ENCODE assay signal across 14 mouse cellular contexts in the genomic region with DNA sequence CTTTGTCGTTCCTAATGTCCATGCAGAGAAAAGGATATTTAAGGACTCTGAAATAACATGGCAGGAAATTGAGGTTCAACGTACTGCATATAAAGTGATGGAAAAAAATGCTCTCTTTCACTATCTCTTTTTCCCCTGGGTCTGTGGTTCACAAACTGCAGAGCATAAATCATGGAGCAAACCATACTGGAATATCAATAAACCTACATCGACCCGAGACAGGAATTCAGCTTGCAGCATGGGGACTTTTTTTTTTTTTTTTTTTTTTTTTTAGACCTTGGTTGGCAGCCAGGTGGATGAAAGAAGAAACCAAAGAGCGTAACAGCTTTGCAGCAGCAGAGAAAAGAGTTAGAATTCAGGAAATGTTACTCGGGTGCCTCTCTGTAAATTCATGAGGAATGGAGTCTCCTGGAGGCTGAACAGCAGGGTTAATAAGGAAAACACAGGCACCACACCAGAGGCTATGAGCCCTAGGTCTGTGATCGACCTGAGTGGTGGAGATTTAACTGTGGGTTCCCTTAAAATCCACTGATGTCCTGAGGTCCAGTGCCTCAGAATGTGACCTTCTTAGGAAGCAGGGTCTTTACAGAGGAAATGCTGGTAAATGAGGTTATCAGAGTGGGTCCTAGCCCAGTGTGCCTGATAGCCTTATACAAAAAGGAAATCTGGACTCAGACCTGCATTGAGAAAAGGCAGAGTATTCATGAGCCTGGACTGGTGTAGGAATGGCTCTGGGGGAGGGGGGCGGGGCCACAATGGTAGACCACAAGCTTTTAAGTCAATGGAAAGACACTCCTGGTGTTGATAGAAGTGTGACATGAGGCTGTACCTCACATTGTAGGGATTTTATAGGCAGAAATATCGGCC.
DNase-seq lines count a peak whose midpoint lies in the region; ATAC-seq and TF ChIP-seq lines count a peak whose summit lies in the region.
"Had no signal": no experiment of that assay in that cellular context is flagged by ENCODE, and none has a peak within 500 bp of the region (broad histone marks: within the 10 kb centered on the region; RNA-seq: fewer than 3 reads in every experiment).

No protein-coding gene starts in this region.

- H3K36me3 ChIP-seq in hindbrain, embryonic 13.5 days = no peaks in the 10 kb centered on the region
- no peaks in the 10 kb centered on the region for H3K36me3 ChIP-seq in hindbrain, embryonic 10.5 days
- no peaks in the 10 kb centered on the region for H3K36me3 ChIP-seq in midbrain, embryonic 11.5 days (ENCODE audit: control insufficient read depth, insufficient read depth, low read length)
- no peaks in the 10 kb centered on the region for H3K36me3 ChIP-seq in midbrain, embryonic 10.5 days
- H3K36me3 ChIP-seq in hindbrain, postnatal 0 days (ENCODE audit: insufficient read depth, low read length) = no peaks in the 10 kb centered on the region
- H3K36me3 ChIP-seq: midbrain, embryonic 12.5 days had no signal

- ATAC-seq in hindbrain, embryonic 13.5 days (ENCODE audit: low FRiP score) = peak; percentile 36; the same call in 1 of the 2 replicates
- ATAC-seq in midbrain, embryonic 11.5 days (ENCODE audit: low FRiP score) = no peak
- no peak for ATAC-seq in hindbrain, postnatal 0 days
- ATAC-seq: lung, postnatal 0 days had no signal

- peaks cover 5% of the 10 kb centered on the region for H3K4me1 ChIP-seq in hindbrain, embryonic 13.5 days (replicated peaks)
- no peaks in the 10 kb centered on the region for H3K4me1 ChIP-seq in hindbrain, embryonic 10.5 days (replicated peaks)
- H3K4me1 ChIP-seq in midbrain, embryonic 11.5 days (ENCODE audit: control insufficient read depth, insufficient read depth, low read length) = no peaks in the 10 kb centered on the region
- no peaks in the 10 kb centered on the region for H3K4me1 ChIP-seq in midbrain, embryonic 10.5 days
- no peaks in the 10 kb centered on the region for H3K4me1 ChIP-seq in hindbrain, postnatal 0 days (ENCODE audit: insufficient read depth, low read length)
- H3K4me1 ChIP-seq: midbrain, embryonic 12.5 days had no signal

- no peaks in the 10 kb centered on the region for H3K9me3 ChIP-seq in hindbrain, embryonic 13.5 days
- H3K9me3 ChIP-seq in hindbrain, embryonic 10.5 days = no peaks in the 10 kb centered on the region
- no peaks in the 10 kb centered on the region for H3K9me3 ChIP-seq in midbrain, embryonic 11.5 days (ENCODE audit: control insufficient read depth, low read length)
- no peaks in the 10 kb centered on the region for H3K9me3 ChIP-seq in midbrain, embryonic 10.5 days (replicated peaks)
- no peaks in the 10 kb centered on the region for H3K9me3 ChIP-seq in hindbrain, postnatal 0 days (ENCODE audit: low read length)
- H3K9me3 ChIP-seq: midbrain, embryonic 12.5 days had no signal

- TF ChIP-seq CTCF in hindbrain, postnatal 0 days (IDR thresholded peaks at IDR 0.05; ENCODE audit: low read depth) = no peak

- WGBS in hindbrain, embryonic 13.5 days = 65% methylated on average over 9 of the region's 9 CpGs
- WGBS in hindbrain, embryonic 10.5 days = 76% methylated on average over 9 of the region's 9 CpGs
- 73% methylated on average over 9 of the region's 9 CpGs for WGBS in midbrain, embryonic 11.5 days
- 81% methylated on average over 9 of the region's 9 CpGs for WGBS in midbrain, embryonic 10.5 days
- 54% methylated on average over 9 of the region's 9 CpGs for WGBS in hindbrain, postnatal 0 days

- no peak overlapping the region for H3K4me3 ChIP-seq in hindbrain, embryonic 13.5 days
- H3K4me3 ChIP-seq in hindbrain, embryonic 10.5 days = no peak overlapping the region
- H3K4me3 ChIP-seq in midbrain, embryonic 11.5 days (ENCODE audit: low read depth, low read length) = no peak overlapping the region
- no peak overlapping the region for H3K4me3 ChIP-seq in midbrain, embryonic 10.5 days
- no peak overlapping the region for H3K4me3 ChIP-seq in hindbrain, postnatal 0 days (ENCODE audit: low read length)
- H3K4me3 ChIP-seq: heart, adult 2 months; midbrain, embryonic 12.5 days had no signal

- H3K27ac ChIP-seq in hindbrain, embryonic 13.5 days = peak overlapping the region; percentile 64
- no peak overlapping the region for H3K27ac ChIP-seq in hindbrain, embryonic 10.5 days
- no peak overlapping the region for H3K27ac ChIP-seq in midbrain, embryonic 11.5 days (ENCODE audit: low read depth, low read length)
- H3K27ac ChIP-seq in midbrain, embryonic 10.5 days (replicated peaks) = no peak overlapping the region
- peak overlapping the region; percentile 45; the same call in 1 of the 2 replicates for H3K27ac ChIP-seq in hindbrain, postnatal 0 days
- H3K27ac ChIP-seq: heart, adult 2 months; midbrain, embryonic 12.5 days had no signal

- DNase-seq in hindbrain, embryonic 10.5 days (ENCODE audit: low spot score) = no peak
- peak; percentile 51 for DNase-seq in midbrain, embryonic 11.5 days (ENCODE audit: low spot score, missing footprints)
- no peak for DNase-seq in midbrain, embryonic 10.5 days (ENCODE audit: low spot score)
- DNase-seq in hindbrain, postnatal 0 days (ENCODE audit: low spot score) = peak; percentile 17
- no peak for DNase-seq in left cerebral cortex, adult 18-20 months (ENCODE audit: low spot score in 2 of 2)
- no peak for DNase-seq in heart, adult 8-10 months (ENCODE audit: low spot score)
- DNase-seq: heart, adult 2 months; heart, postnatal 36 days; kidney, adult 8-10 months; thymus, adult 2 months had no signal

- no peaks in the 10 kb centered on the region for H3K27me3 ChIP-seq in hindbrain, embryonic 13.5 days
- no peaks in the 10 kb centered on the region for H3K27me3 ChIP-seq in hindbrain, embryonic 10.5 days (ENCODE audit: insufficient read depth, poor library complexity, severe bottlenecking)
- no peaks in the 10 kb centered on the region for H3K27me3 ChIP-seq in midbrain, embryonic 11.5 days (ENCODE audit: control insufficient read depth, insufficient read depth, low read length)
- H3K27me3 ChIP-seq in midbrain, embryonic 10.5 days (ENCODE audit: low read depth, poor library complexity, severe bottlenecking) = no peaks in the 10 kb centered on the region
- H3K27me3 ChIP-seq in hindbrain, postnatal 0 days (ENCODE audit: insufficient read depth, low read length) = no peaks in the 10 kb centered on the region
- H3K27me3 ChIP-seq: midbrain, embryonic 12.5 days had no signal

- no peak overlapping the region for H3K4me2 ChIP-seq in hindbrain, embryonic 13.5 days
- no peak overlapping the region for H3K4me2 ChIP-seq in midbrain, embryonic 11.5 days
- H3K4me2 ChIP-seq in hindbrain, postnatal 0 days (ENCODE audit: low read depth, low read length) = no peak overlapping the region
- H3K4me2 ChIP-seq: liver, embryonic 11.5 days; midbrain, embryonic 12.5 days had no signal

- no peak overlapping the region for H3K9ac ChIP-seq in hindbrain, embryonic 13.5 days
- no peak overlapping the region for H3K9ac ChIP-seq in midbrain, embryonic 11.5 days (ENCODE audit: low read length)
- no peak overlapping the region for H3K9ac ChIP-seq in hindbrain, postnatal 0 days (replicated peaks; ENCODE audit: low read length)
- H3K9ac ChIP-seq: midbrain, embryonic 12.5 days had no signal

Comparison
In these comparisons a context has a peak if more than half of its experiments do, and no peak if none do; other contexts are left out.
1. H3K27ac ChIP-seq: peak in hindbrain, embryonic 13.5 days (single experiment) and hindbrain, postnatal 0 days (single experiment); none in hindbrain, embryonic 10.5 days (single experiment), midbrain, embryonic 11.5 days (single experiment) and midbrain, embryonic 10.5 days (single experiment).
2. DNase-seq: peak in midbrain, embryonic 11.5 days (single experiment) and hindbrain, postnatal 0 days (single experiment); none in hindbrain, embryonic 10.5 days (single experiment), midbrain, embryonic 10.5 days (single experiment), left cerebral cortex, adult 18-20 months (0 of 2) and heart, adult 8-10 months (single experiment).